Mouse (Mus musculus) embryo, embryonic 10.5 days (tissue): ENCODE measurements at regions not wholly inside any gene's neighbourhood (a gene's known extent, or its start where the extent isn't known, plus 50 kb on each side); places are given as distances from the start of the nearest gene placed in this dataset.
A peak's percentile ranks its signal among the peaks of the same experiment; 100 is the strongest.

Experiments used
- DNase-seq: peaks from one replicate; pipeline ENCODE4 v3.0.0-alpha.2; 2015; ENCODE audit warnings: low spot score

GRCm38 (mm10) chr13:79941549-79942295 lies 941.5 kb upstream of the Arrdc3 start:
- peak; percentile 4 for DNase-seq
